ENCODE assay signal across 16 mouse cellular contexts in the genomic region with DNA sequence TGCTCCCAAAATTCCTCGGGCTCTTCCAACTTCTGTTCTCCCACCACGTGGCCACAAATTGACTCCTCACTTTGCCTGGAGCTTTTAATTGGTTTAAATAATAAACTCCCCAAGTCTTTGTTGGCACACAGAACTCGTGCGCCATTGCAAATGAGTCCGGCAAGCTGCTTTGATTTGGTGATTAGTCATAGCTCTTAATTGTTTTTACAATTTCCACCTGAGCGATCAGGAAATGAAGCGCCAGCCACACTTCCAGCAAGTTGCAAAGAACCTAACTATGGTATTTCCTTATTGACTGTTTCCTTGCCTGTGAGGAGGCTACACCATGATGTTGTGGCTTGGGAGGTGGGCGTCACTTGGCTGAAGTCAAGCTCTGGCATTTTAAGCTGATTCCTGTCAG.
DNase-seq lines count a peak whose midpoint lies in the region; ATAC-seq and TF ChIP-seq lines count a peak whose summit lies in the region.
"Had no signal": no experiment of that assay in that cellular context is flagged by ENCODE, and none has a peak within 500 bp of the region (broad histone marks: within the 10 kb centered on the region; RNA-seq: fewer than 3 reads in every experiment).

No protein-coding gene starts in this region.

- no peak for DNase-seq in hindbrain, embryonic 14.5 days (ENCODE audit: low spot score)
- DNase-seq in midbrain, postnatal 0 days (ENCODE audit: low spot score): peak; percentile 41
- DNase-seq in midbrain, embryonic 11.5 days (ENCODE audit: low spot score, missing footprints): no peak
- peak; percentile 36 for DNase-seq in retina, postnatal 1 day
- DNase-seq in urinary bladder, postnatal 25 days (ENCODE audit: low spot score): no peak
- DNase-seq: liver, postnatal 0 days; lung, postnatal 4 days; thymus, postnatal 25 days had no signal

- no peak overlapping the region for H3K9ac ChIP-seq in hindbrain, embryonic 16.5 days (ENCODE audit: low read depth, low read length)
- no peak overlapping the region for H3K9ac ChIP-seq in hindbrain, embryonic 14.5 days
- no peak overlapping the region for H3K9ac ChIP-seq in midbrain, postnatal 0 days (replicated peaks; ENCODE audit: low read length, poor library complexity, severe bottlenecking)
- H3K9ac ChIP-seq in midbrain, embryonic 11.5 days (ENCODE audit: low read length): no peak overlapping the region
- no peak overlapping the region for H3K9ac ChIP-seq in forebrain, embryonic 16.5 days (replicated peaks; ENCODE audit: low read depth, low read length)
- H3K9ac ChIP-seq: embryonic facial prominence, embryonic 12.5 days; liver, postnatal 0 days; neural tube, embryonic 13.5 days had no signal

- no peaks in the 10 kb centered on the region for H3K27me3 ChIP-seq in hindbrain, embryonic 16.5 days (replicated peaks; ENCODE audit: control insufficient read depth, insufficient read depth, low read length)
- no peaks in the 10 kb centered on the region for H3K27me3 ChIP-seq in hindbrain, embryonic 14.5 days (ENCODE audit: control insufficient read depth, insufficient read depth, low read length)
- H3K27me3 ChIP-seq in midbrain, postnatal 0 days (ENCODE audit: insufficient read depth, low read length): no peaks in the 10 kb centered on the region
- H3K27me3 ChIP-seq in midbrain, embryonic 11.5 days (ENCODE audit: control insufficient read depth, insufficient read depth, low read length): no peaks in the 10 kb centered on the region
- H3K27me3 ChIP-seq in forebrain, embryonic 16.5 days (replicated peaks; ENCODE audit: control insufficient read depth, insufficient read depth, low read length): no peaks in the 10 kb centered on the region
- H3K27me3 ChIP-seq: embryonic facial prominence, embryonic 12.5 days; neural tube, embryonic 13.5 days had no signal

- WGBS in hindbrain, embryonic 16.5 days: 37% methylated on average over 8 of the region's 8 CpGs
- 41% methylated on average over 8 of the region's 8 CpGs for WGBS in hindbrain, embryonic 14.5 days
- WGBS in midbrain, postnatal 0 days: 35% methylated on average over 8 of the region's 8 CpGs
- WGBS in midbrain, embryonic 11.5 days: 47% methylated on average over 8 of the region's 8 CpGs
- WGBS in forebrain, embryonic 16.5 days: 25% methylated on average over 8 of the region's 8 CpGs

- ATAC-seq in hindbrain, embryonic 16.5 days: peak; percentile 45; the same call in 1 of the 2 replicates
- ATAC-seq in hindbrain, embryonic 14.5 days (ENCODE audit: low FRiP score): no peak
- ATAC-seq in midbrain, postnatal 0 days (ENCODE audit: low FRiP score): no peak
- no peak for ATAC-seq in midbrain, embryonic 11.5 days (ENCODE audit: low FRiP score)
- peak; percentile 72 for ATAC-seq in forebrain, embryonic 16.5 days
- ATAC-seq in megakaryocyte progenitor cell, adult 5-6 weeks (replicated peaks; ENCODE audit: poor library complexity): no peak
- ATAC-seq: intestine, embryonic 16.5 days; liver, postnatal 0 days; midbrain, embryonic 16.5 days had no signal

- H3K27ac ChIP-seq in hindbrain, embryonic 16.5 days (ENCODE audit: low read depth, low read length): no peak overlapping the region
- no peak overlapping the region for H3K27ac ChIP-seq in hindbrain, embryonic 14.5 days
- H3K27ac ChIP-seq in midbrain, postnatal 0 days (ENCODE audit: low read depth, low read length): no peak overlapping the region
- H3K27ac ChIP-seq in midbrain, embryonic 11.5 days (ENCODE audit: low read depth, low read length): no peak overlapping the region
- H3K27ac ChIP-seq in forebrain, embryonic 16.5 days (ENCODE audit: low read length): no peak overlapping the region
- H3K27ac ChIP-seq: embryonic facial prominence, embryonic 12.5 days; neural tube, embryonic 13.5 days had no signal

- TF ChIP-seq CTCF in midbrain, postnatal 0 days (IDR thresholded peaks at IDR 0.05): no peak

- H3K4me1 ChIP-seq in hindbrain, embryonic 16.5 days (ENCODE audit: control insufficient read depth, insufficient read depth, low read depth, low read length): no peaks in the 10 kb centered on the region
- H3K4me1 ChIP-seq in hindbrain, embryonic 14.5 days (replicated peaks; ENCODE audit: control insufficient read depth, insufficient read depth, low read length): no peaks in the 10 kb centered on the region
- H3K4me1 ChIP-seq in midbrain, postnatal 0 days (ENCODE audit: insufficient read depth, low read length): no peaks in the 10 kb centered on the region
- no peaks in the 10 kb centered on the region for H3K4me1 ChIP-seq in midbrain, embryonic 11.5 days (ENCODE audit: control insufficient read depth, insufficient read depth, low read length)
- no peaks in the 10 kb centered on the region for H3K4me1 ChIP-seq in forebrain, embryonic 16.5 days (replicated peaks; ENCODE audit: control insufficient read depth, insufficient read depth, low read length)
- H3K4me1 ChIP-seq: embryonic facial prominence, embryonic 12.5 days; neural tube, embryonic 13.5 days had no signal

- no peaks in the 10 kb centered on the region for H3K9me3 ChIP-seq in hindbrain, embryonic 16.5 days (ENCODE audit: control insufficient read depth, low read length)
- no peaks in the 10 kb centered on the region for H3K9me3 ChIP-seq in hindbrain, embryonic 14.5 days (ENCODE audit: control insufficient read depth, low read length)
- no peaks in the 10 kb centered on the region for H3K9me3 ChIP-seq in midbrain, postnatal 0 days (ENCODE audit: low read length)
- no peaks in the 10 kb centered on the region for H3K9me3 ChIP-seq in midbrain, embryonic 11.5 days (ENCODE audit: control insufficient read depth, low read length)
- no peaks in the 10 kb centered on the region for H3K9me3 ChIP-seq in forebrain, embryonic 16.5 days (ENCODE audit: control insufficient read depth, low read length)
- H3K9me3 ChIP-seq: embryonic facial prominence, embryonic 12.5 days; G1E; neural tube, embryonic 13.5 days had no signal

- peak overlapping the region; percentile 25 for H3K4me2 ChIP-seq in hindbrain, embryonic 16.5 days (ENCODE audit: low read length)
- no peak overlapping the region; the same call in 1 of the 2 replicates for H3K4me2 ChIP-seq in hindbrain, embryonic 14.5 days (replicated peaks)
- H3K4me2 ChIP-seq in midbrain, postnatal 0 days (ENCODE audit: low read depth, low read length, poor library complexity, severe bottlenecking): no peak overlapping the region
- no peak overlapping the region for H3K4me2 ChIP-seq in midbrain, embryonic 11.5 days
- 0 out of 2 replicates have a peak overlapping the region, but pooled peaks have one; percentile 23 for H3K4me2 ChIP-seq in forebrain, embryonic 16.5 days (ENCODE audit: low read length)
- H3K4me2 ChIP-seq: embryonic facial prominence, embryonic 12.5 days; neural tube, embryonic 13.5 days had no signal

- H3K4me3 ChIP-seq in hindbrain, embryonic 16.5 days (ENCODE audit: low read length): no peak overlapping the region
- H3K4me3 ChIP-seq in hindbrain, embryonic 14.5 days (replicated peaks; ENCODE audit: low read length): no peak overlapping the region
- H3K4me3 ChIP-seq in midbrain, postnatal 0 days (ENCODE audit: low read depth, low read length): no peak overlapping the region
- H3K4me3 ChIP-seq in midbrain, embryonic 11.5 days (ENCODE audit: low read depth, low read length): no peak overlapping the region
- no peak overlapping the region for H3K4me3 ChIP-seq in forebrain, embryonic 16.5 days (replicated peaks; ENCODE audit: low read length)
- H3K4me3 ChIP-seq: embryonic facial prominence, embryonic 12.5 days; neural tube, embryonic 13.5 days had no signal

- H3K36me3 ChIP-seq in hindbrain, embryonic 16.5 days (ENCODE audit: control insufficient read depth, insufficient read depth, low read length): no peaks in the 10 kb centered on the region
- no peaks in the 10 kb centered on the region for H3K36me3 ChIP-seq in hindbrain, embryonic 14.5 days (replicated peaks; ENCODE audit: control insufficient read depth, insufficient read depth)
- no peaks in the 10 kb centered on the region for H3K36me3 ChIP-seq in midbrain, postnatal 0 days (ENCODE audit: insufficient read depth, low read length)
- H3K36me3 ChIP-seq in midbrain, embryonic 11.5 days (ENCODE audit: control insufficient read depth, insufficient read depth, low read length): no peaks in the 10 kb centered on the region
- no peaks in the 10 kb centered on the region for H3K36me3 ChIP-seq in forebrain, embryonic 16.5 days (ENCODE audit: control insufficient read depth, insufficient read depth)
- H3K36me3 ChIP-seq: embryonic facial prominence, embryonic 12.5 days; G1E; neural tube, embryonic 13.5 days had no signal

Comparison
In these comparisons a context has a peak if more than half of its experiments do, and no peak if none do; other contexts are left out.
1. ATAC-seq: peak in hindbrain, embryonic 16.5 days (single experiment) and forebrain, embryonic 16.5 days (single experiment); none in hindbrain, embryonic 14.5 days (single experiment), midbrain, postnatal 0 days (single experiment), midbrain, embryonic 11.5 days (single experiment) and megakaryocyte progenitor cell, adult 5-6 weeks (single experiment).
2. H3K4me2 ChIP-seq: peak in hindbrain, embryonic 16.5 days (single experiment) and forebrain, embryonic 16.5 days (single experiment); none in hindbrain, embryonic 14.5 days (single experiment), midbrain, postnatal 0 days (single experiment) and midbrain, embryonic 11.5 days (single experiment).
3. DNase-seq: peak in midbrain, postnatal 0 days (single experiment) and retina, postnatal 1 day (single experiment); none in hindbrain, embryonic 14.5 days (single experiment), midbrain, embryonic 11.5 days (single experiment) and urinary bladder, postnatal 25 days (single experiment).